Mouse (Mus musculus): ENCODE measurements around the gene Stab2. TPM values are rescaled to one million over a fixed set of nuclear protein-coding genes. Genes with fewer than 3 reads are reported as not detected.

The Stab2 gene
- total and polyA plus RNA-seq, 3 experiments: 0.09 TPM; not detected in 2

GRCm38 (mm10) chr10:86915595-86915994 lies 92.2 kb downstream of the Stab2 start:
- Histone ChIP-seq H3K27me3 (replicated peaks) (no peaks in the 10 kb centered on the region), H3K4me2 (ENCODE audit: insufficient read depth, low read depth, poor library complexity, severe bottlenecking) (no peak overlapping the region), H3K4me1 (ENCODE audit: control insufficient read depth in 1 of 2, insufficient read depth in 2 of 2) (no peaks in the 10 kb centered on the region), H3K4me3 (replicated peaks in 1 of 3; ENCODE audit: low read depth in 2 of 3, low read length in 2 of 3, poor library complexity in 1 of 3) (no peak overlapping the region), H3K27ac (ENCODE audit: insufficient read depth, low read depth) (no peak overlapping the region), H3K79me2 (replicated peaks; ENCODE audit: control insufficient read depth, extremely low read depth, insufficient read depth, poor library complexity, severe bottlenecking) (no peaks in the 10 kb centered on the region), H3K36me3 (replicated peaks in 1 of 2; ENCODE audit: control insufficient read depth in 1 of 2, insufficient read depth in 1 of 2, low read length in 1 of 2) (no peaks in the 10 kb centered on the region), H3K9me3 (replicated peaks; ENCODE audit: low read length) (no peaks in the 10 kb centered on the region), H3K9ac (ENCODE audit: insufficient read depth, low read depth) (no peak overlapping the region)
- in situ Hi-C loops (cut with MboI; ENCODE audit: low pct_ligation_motif_present, low pct_unique_long_range_greater_than_20kb, low sequenced_read_pairs): no loop called here
- TF ChIP-seq BHLHE40 (IDR thresholded peaks at IDR 0.05; ENCODE audit: low read depth, low read length) (no peak), ELF1 (IDR thresholded peaks at IDR 0.05; ENCODE audit: low read depth, low read length) (no peak), CTCF (conservative IDR thresholded peaks at IDR 0.05 in 1 of 2, IDR thresholded peaks at IDR 0.05 in 1 of 2; ENCODE audit: low read depth in 2 of 2, low read length in 2 of 2) (no peak), CHD2 (IDR thresholded peaks at IDR 0.05; ENCODE audit: low read length) (no peak), GABPA (IDR thresholded peaks at IDR 0.05; ENCODE audit: insufficient replicate concordance, low read depth, low read length) (no peak), POLR2AphosphoS2 (IDR thresholded peaks at IDR 0.05; ENCODE audit: low read depth, low read length) (no peak), JUN (IDR thresholded peaks at IDR 0.05; ENCODE audit: insufficient read depth, low read depth, low read length) (no peak), CHD1 (IDR thresholded peaks at IDR 0.05; ENCODE audit: low read depth, low read length) (no peak), ZNF384 (IDR thresholded peaks at IDR 0.05; ENCODE audit: low read depth, low read length) (no peak)
- dilution Hi-C loops (cut with MboI; ENCODE audit: extremely low pct_ligation_motif_present, extremely low pct_unique_long_range_greater_than_20kb, low sequenced_read_pairs): no loop called here
- DNase-seq (ENCODE audit: extremely low read depth): no peak

GRCm38 (mm10) chr10:86908562-86908961 lies 99.3 kb downstream of the Stab2 start:
- dilution Hi-C loops (cut with MboI; ENCODE audit: extremely low pct_ligation_motif_present, extremely low pct_unique_long_range_greater_than_20kb, low sequenced_read_pairs): no loop called here
- in situ Hi-C loops (cut with MboI; ENCODE audit: low pct_ligation_motif_present, low pct_unique_long_range_greater_than_20kb, low sequenced_read_pairs): no loop called here
- DNase-seq (ENCODE audit: extremely low read depth): no peak

GRCm38 (mm10) chr10:86907043-86907442 lies 100.8 kb downstream of the Stab2 start:
- Histone ChIP-seq H3K79me2 (replicated peaks; ENCODE audit: control insufficient read depth, extremely low read depth, insufficient read depth, poor library complexity, severe bottlenecking) (no peaks in the 10 kb centered on the region), H3K27ac (ENCODE audit: insufficient read depth, low read depth) (no peak overlapping the region), H3K36me3 (replicated peaks in 1 of 2; ENCODE audit: control insufficient read depth in 1 of 2, insufficient read depth in 1 of 2, low read length in 1 of 2) (no peaks in the 10 kb centered on the region), H3K9me3 (replicated peaks; ENCODE audit: low read length) (peaks cover 3% of the 10 kb centered on the region), H3K4me2 (ENCODE audit: insufficient read depth, low read depth, poor library complexity, severe bottlenecking) (no peak overlapping the region), H3K4me3 (replicated peaks in 1 of 3; ENCODE audit: low read depth in 2 of 3, low read length in 2 of 3, poor library complexity in 1 of 3) (no peak overlapping the region), H3K4me1 (ENCODE audit: control insufficient read depth in 1 of 2, insufficient read depth in 2 of 2) (no peaks in the 10 kb centered on the region), H3K9ac (ENCODE audit: insufficient read depth, low read depth) (no peak overlapping the region), H3K27me3 (replicated peaks) (no peaks in the 10 kb centered on the region)
- no peak for DNase-seq (ENCODE audit: extremely low read depth)
- in situ Hi-C loops (cut with MboI; ENCODE audit: low pct_ligation_motif_present, low pct_unique_long_range_greater_than_20kb, low sequenced_read_pairs): no loop called here
- dilution Hi-C loops (cut with MboI; ENCODE audit: extremely low pct_ligation_motif_present, extremely low pct_unique_long_range_greater_than_20kb, low sequenced_read_pairs): no loop called here
- TF ChIP-seq POLR2A (IDR thresholded peaks at IDR 0.05; ENCODE audit: low read depth, low read length) (no peak), ZKSCAN1 (IDR thresholded peaks at IDR 0.05; ENCODE audit: borderline replicate concordance, low read depth, low read length) (no peak), HCFC1 (IDR thresholded peaks at IDR 0.05; ENCODE audit: low read depth, low read length) (no peak), EP300 (IDR thresholded peaks at IDR 0.05; ENCODE audit: low read length) (no peak), USF2 (conservative IDR thresholded peaks at IDR 0.05; ENCODE audit: low read depth, low read length) (no peak)

More at GRCm38 (mm10) chr10:86908562-86908961, 99.3 kb downstream of the Stab2 start:
- H3K4me2 ChIP-seq (ENCODE audit: insufficient read depth, low read depth, poor library complexity, severe bottlenecking): no peak overlapping the region
- H3K4me1 ChIP-seq (ENCODE audit: control insufficient read depth in 1 of 2, insufficient read depth in 2 of 2): no peaks in the 10 kb centered on the region
- H3K27me3 ChIP-seq (replicated peaks): no peaks in the 10 kb centered on the region
- H3K36me3 ChIP-seq (replicated peaks in 1 of 2; ENCODE audit: control insufficient read depth in 1 of 2, insufficient read depth in 1 of 2, low read length in 1 of 2): no peaks in the 10 kb centered on the region
- H3K27ac ChIP-seq (ENCODE audit: insufficient read depth, low read depth): no peak overlapping the region
- no peaks in the 10 kb centered on the region for H3K79me2 ChIP-seq (replicated peaks; ENCODE audit: control insufficient read depth, extremely low read depth, insufficient read depth, poor library complexity, severe bottlenecking)
- TF ChIP-seq MAFK (IDR thresholded peaks at IDR 0.05; ENCODE audit: insufficient replicate concordance, low read length): no peak
- no peak for TF ChIP-seq NELFE (IDR thresholded peaks at IDR 0.05; ENCODE audit: low read depth, low read length)
- no peak for TF ChIP-seq MXI1 (IDR thresholded peaks at IDR 0.05; ENCODE audit: low read depth, low read length)
- no peak for TF ChIP-seq RCOR1 (conservative IDR thresholded peaks at IDR 0.05; ENCODE audit: low read depth, low read length)
- TF ChIP-seq USF1 (IDR thresholded peaks at IDR 0.05; ENCODE audit: low read depth, low read length): no peak
- TF ChIP-seq NRF1 (IDR thresholded peaks at IDR 0.05; ENCODE audit: low read depth, low read length): no peak
- TF ChIP-seq ELF1 (IDR thresholded peaks at IDR 0.05; ENCODE audit: low read depth, low read length): no peak
- no peak for TF ChIP-seq POLR2AphosphoS2 (IDR thresholded peaks at IDR 0.05; ENCODE audit: low read depth, low read length)
- no peak overlapping the region for H3K9ac ChIP-seq (ENCODE audit: insufficient read depth, low read depth)
- H3K9me3 ChIP-seq (replicated peaks; ENCODE audit: low read length): peaks cover 3% of the 10 kb centered on the region
- H3K4me3 ChIP-seq (replicated peaks in 1 of 3; ENCODE audit: low read depth in 2 of 3, low read length in 2 of 3, poor library complexity in 1 of 3): no peak overlapping the region
